Mouse (Mus musculus): ENCODE results near the gene Col26a1. TPM values are rescaled to one million over a fixed set of nuclear protein-coding genes. Genes with fewer than 3 reads are reported as not detected.

Gene Col26a1
- total RNA-seq, 2 experiments from 2014 or later, result 9.7 to 12.7 TPM

- intact Hi-C loops (cut with DNase I), result no loop called here
- DNase-seq, result no peak
Measured at GRCm38 (mm10) chr5:136819686-136820085, 63.3 kb downstream of the Col26a1 start.

- peak; percentile 19 to 43 for DNase-seq
- intact Hi-C loops (cut with DNase I), result no loop called here
Measured at GRCm38 (mm10) chr5:136810539-136811374, 72.3 kb downstream of the Col26a1 start.

- intact Hi-C loops (cut with DNase I), result no loop called here
- DNase-seq, result peak; percentile 21 to 25
Measured at GRCm38 (mm10) chr5:136806379-136807056, 76.5 kb downstream of the Col26a1 start.

- intact Hi-C loops (cut with DNase I), result no loop called here
- DNase-seq, result peak; percentile 25 to 26
Measured at GRCm38 (mm10) chr5:136805019-136805418, 78.0 kb downstream of the Col26a1 start.

GRCm38 (mm10) chr5:136804246-136804645, 78.8 kb downstream of the Col26a1 start:
- intact Hi-C loops (cut with DNase I), result no loop called here
- DNase-seq, result no peak

GRCm38 (mm10) chr5:136802732-136803131, 80.3 kb downstream of the Col26a1 start:
- peak; percentile 42 to 56 for DNase-seq
- intact Hi-C loops (cut with DNase I), result loop anchor here (2.0 kb wide), 1 partner anchor 20 kb away; no protein-coding TSS in a partner anchor

- intact Hi-C loops (cut with DNase I), result no loop called here
- no peak for DNase-seq
Measured at GRCm38 (mm10) chr5:136796917-136797316, 86.1 kb downstream of the Col26a1 start.

GRCm38 (mm10) chr5:136793807-136794206, 89.2 kb downstream of the Col26a1 start:
- intact Hi-C loops (cut with DNase I), result loop anchor here (5.0 kb wide), 2 partner anchors 38 to 178 kb away; no protein-coding TSS in a partner anchor

GRCm38 (mm10) chr5:136792541-136792940, 90.5 kb downstream of the Col26a1 start:
- DNase-seq, result no peak
- intact Hi-C loops (cut with DNase I), result loop anchor here (5.0 kb wide), 2 partner anchors 40 to 180 kb away; no protein-coding TSS in a partner anchor

More at GRCm38 (mm10) chr5:136793807-136794206, 89.2 kb downstream of the Col26a1 start:
- no peak for DNase-seq

GRCm38 (mm10) chr5:136791204-136791603, 91.8 kb downstream of the Col26a1 start:
- intact Hi-C loops (cut with DNase I), result loop anchor here (1.0 to 5.0 kb wide), 3 partner anchors 41 to 181 kb away; no protein-coding TSS in a partner anchor
- DNase-seq, result no peak

- peak; percentile 93 to 95 for DNase-seq
- intact Hi-C loops (cut with DNase I), result loop anchor here (1.0 to 5.0 kb wide), 3 partner anchors 42 to 182 kb away; no protein-coding TSS in a partner anchor
Measured at GRCm38 (mm10) chr5:136790570-136791196, 92.3 kb downstream of the Col26a1 start.

- intact Hi-C loops (cut with DNase I), result no loop called here
- peak; percentile 44 to 54 for DNase-seq
Measured at GRCm38 (mm10) chr5:136784531-136784930, 98.5 kb downstream of the Col26a1 start.

GRCm38 (mm10) chr5:136782600-136782999, 100.4 kb downstream of the Col26a1 start:
- DNase-seq, result no peak
- intact Hi-C loops (cut with DNase I), result no loop called here

GRCm38 (mm10) chr5:136780465-136780864, 102.5 kb downstream of the Col26a1 start:
- DNase-seq, result peak in 1 of 2 experiments; percentile 60
- intact Hi-C loops (cut with DNase I), result no loop called here

GRCm38 (mm10) chr5:136779946-136780345, 103.1 kb downstream of the Col26a1 start:
- no peak for DNase-seq
- intact Hi-C loops (cut with DNase I), result no loop called here

GRCm38 (mm10) chr5:136775548-136775947, 107.5 kb downstream of the Col26a1 start:
- intact Hi-C loops (cut with DNase I), result no loop called here
- peak; percentile 49 to 50 for DNase-seq

GRCm38 (mm10) chr5:136773044-136774039, 109.7 kb downstream of the Col26a1 start:
- intact Hi-C loops (cut with DNase I), result no loop called here
- no peak for DNase-seq

- intact Hi-C loops (cut with DNase I), result no loop called here
- DNase-seq, result no peak
Measured at GRCm38 (mm10) chr5:136771132-136771531, 111.9 kb downstream of the Col26a1 start.

- DNase-seq, result no peak
- intact Hi-C loops (cut with DNase I), result no loop called here
Measured at GRCm38 (mm10) chr5:136767304-136767703, 115.7 kb downstream of the Col26a1 start.
